Mouse (Mus musculus) embryonic facial prominence, embryonic 11.5 days (tissue): ENCODE results near the gene Smarca1. TPM values are rescaled to one million over a fixed set of nuclear protein-coding genes. Genes with fewer than 3 reads are reported as not detected.

Source experiments
- ATAC-seq: fragments of 200-750 bp; cut with Nextera tagmentation; replicated peaks from 2 replicates; pipeline ENCODE4 v1.8.0; 2017; ENCODE audit warnings: low read depth; ENCODE audit not compliant: insufficient number of reproducible peaks, low FRiP score, low TSS enrichment
- DNase-seq: peaks from one replicate; pipeline ENCODE4 v3.0.0-alpha.2; 2015; ENCODE audit warnings: low spot score
- H3K27ac ChIP-seq: fragments of 300-500 bp; sonication (generic); replicated peaks from 2 replicates; pipeline ENCODE4 v1.5.1; 2014; ENCODE audit warnings: mild to moderate bottlenecking, low read depth, low read length, control low read depth
- H3K27me3 ChIP-seq: fragments of 300-500 bp; sonication (generic); 2 replicates; pipeline ENCODE4 v1.6.1; 2014; ENCODE audit warnings: mild to moderate bottlenecking, low read length, moderate library complexity, mixed read lengths; ENCODE audit not compliant: control insufficient read depth, insufficient read depth
- H3K36me3 ChIP-seq: fragments of 300-500 bp; sonication (generic); replicated peaks from 2 replicates; pipeline ENCODE4 v1.6.1; 2014; ENCODE audit warnings: low read depth, mild to moderate bottlenecking, low read length, moderate library complexity, mixed read lengths; ENCODE audit not compliant: control insufficient read depth, insufficient read depth
- H3K4me1 ChIP-seq: fragments of 300-500 bp; sonication (generic); 2 replicates; pipeline ENCODE4 v1.6.1; 2014; ENCODE audit warnings: low read length, mixed read lengths; ENCODE audit not compliant: control insufficient read depth, insufficient read depth
- H3K4me2 ChIP-seq: fragments of 300-500 bp; sonication (generic); 2 replicates; pipeline ENCODE4 v1.6.1; 2014; ENCODE audit warnings: low read depth, mild to moderate bottlenecking, control low read depth, low read length, moderate library complexity
- H3K4me3 ChIP-seq: fragments of 300-500 bp; sonication (generic); 2 replicates; pipeline ENCODE4 v1.5.1; 2014; ENCODE audit warnings: low read depth, low read length, control low read depth
- H3K9ac ChIP-seq: fragments of 300-500 bp; sonication (generic); replicated peaks from 2 replicates; pipeline ENCODE4 v1.6.1; 2014; ENCODE audit warnings: mild to moderate bottlenecking, control low read depth, low read length
- H3K9me3 ChIP-seq: fragments of 300-500 bp; sonication (generic); replicated peaks from 2 replicates; pipeline ENCODE4 v1.6.1; 2016; ENCODE audit warnings: mild to moderate bottlenecking, low read length, inconsistent platforms, mixed read lengths; ENCODE audit not compliant: control insufficient read depth
- WGBS: fragments of 180-500 bp; shearing (Covaris S2); extraction: QIAGEN DNeasy Blood & Tissue Kit; methylation state at CpG from one replicate; pipeline ENCODE4 v1.1.7; 2014; 5-methylcytosine and 5-hydroxymethylcytosine counted together
- polyA plus RNA-seq: library from polyadenylated mRNA; unstranded; fragments of >200 nt; fragmentation: Nextera tagmentation; extraction: Ambion mirVana; gene quantifications from 2 replicates; pipeline ENCODE4 v1.2.1, GENCODE M21; 2014

Gene Smarca1
- polyA plus RNA-seq, 1 experiment from 2014 or later: 35.8 TPM

DNA sequence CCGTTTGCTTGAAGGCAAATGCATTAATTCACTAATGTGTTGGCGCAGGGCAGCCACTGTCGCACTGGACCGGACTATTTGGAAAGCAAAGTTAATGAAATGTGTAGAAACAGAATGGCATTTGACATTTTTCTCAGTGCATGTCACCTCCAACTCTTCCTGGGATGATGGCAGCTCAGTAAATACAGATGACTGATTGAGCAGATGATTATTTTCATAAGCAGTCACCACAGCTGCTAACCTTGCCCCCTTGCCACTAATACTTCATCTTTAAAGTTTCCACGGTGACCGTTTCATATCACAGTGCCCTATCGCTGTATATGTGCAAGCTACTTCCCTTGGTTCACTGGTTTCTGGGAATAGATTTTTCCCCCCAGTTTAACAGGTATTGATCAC, 20.8 kb upstream of the Smarca1 start:
- no peak overlapping the region for H3K4me2 ChIP-seq
- H3K27me3 ChIP-seq: no peaks in the 10 kb centered on the region
- no peak overlapping the region for H3K9ac ChIP-seq
- no peak overlapping the region for H3K4me3 ChIP-seq
- WGBS: 82% methylated on average over 7 of the region's 7 CpGs
- no peak for DNase-seq
- no peak overlapping the region for H3K27ac ChIP-seq
- H3K9me3 ChIP-seq: no peaks in the 10 kb centered on the region
- H3K36me3 ChIP-seq: no peaks in the 10 kb centered on the region
- no peak for ATAC-seq
- no peaks in the 10 kb centered on the region for H3K4me1 ChIP-seq

DNA sequence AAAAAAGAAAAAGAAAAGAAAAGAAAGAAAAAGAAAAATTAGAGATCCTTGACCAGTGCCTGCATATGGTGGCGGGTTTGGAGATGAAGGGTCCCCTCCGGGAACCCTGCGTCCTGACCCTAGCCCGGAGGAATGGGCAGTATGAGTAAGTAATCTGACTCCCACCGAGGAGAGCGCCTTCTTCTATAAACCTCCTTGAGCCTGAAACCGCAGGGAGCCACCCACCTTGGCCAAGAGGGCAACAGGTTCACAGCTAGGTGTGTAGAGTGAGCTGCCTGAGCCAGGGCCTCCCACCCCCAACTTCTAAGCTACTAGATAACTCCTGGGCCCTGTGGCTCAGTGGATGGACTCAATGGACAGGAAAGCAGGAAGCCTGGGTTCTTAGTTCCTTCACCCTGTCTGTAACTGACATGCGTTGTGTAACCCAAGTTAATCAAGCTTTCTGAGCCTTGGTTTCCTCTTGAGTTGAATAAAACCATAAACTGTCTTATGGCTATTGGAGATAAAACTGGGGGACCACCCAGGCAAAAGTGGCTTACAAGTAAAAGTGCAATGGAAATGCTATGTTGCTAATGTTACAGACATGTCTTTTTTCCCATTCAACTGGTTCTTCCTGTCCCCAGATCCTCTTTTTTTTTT, 20.2 kb upstream of the Smarca1 start:
- Histone ChIP-seq H3K9ac (no peak overlapping the region; the same call in 1 of the 2 replicates), H3K4me1 (no peaks in the 10 kb centered on the region), H3K27ac (no peak overlapping the region), H3K4me2 (peak overlapping the region; percentile 58), H3K36me3 (no peaks in the 10 kb centered on the region), H3K4me3 (peak overlapping the region; percentile 56), H3K27me3 (no peaks in the 10 kb centered on the region), H3K9me3 (no peaks in the 10 kb centered on the region)
- 23% methylated on average over 8 of the region's 8 CpGs for WGBS
- ATAC-seq (no peak), DNase-seq (peak; percentile 4)

DNA sequence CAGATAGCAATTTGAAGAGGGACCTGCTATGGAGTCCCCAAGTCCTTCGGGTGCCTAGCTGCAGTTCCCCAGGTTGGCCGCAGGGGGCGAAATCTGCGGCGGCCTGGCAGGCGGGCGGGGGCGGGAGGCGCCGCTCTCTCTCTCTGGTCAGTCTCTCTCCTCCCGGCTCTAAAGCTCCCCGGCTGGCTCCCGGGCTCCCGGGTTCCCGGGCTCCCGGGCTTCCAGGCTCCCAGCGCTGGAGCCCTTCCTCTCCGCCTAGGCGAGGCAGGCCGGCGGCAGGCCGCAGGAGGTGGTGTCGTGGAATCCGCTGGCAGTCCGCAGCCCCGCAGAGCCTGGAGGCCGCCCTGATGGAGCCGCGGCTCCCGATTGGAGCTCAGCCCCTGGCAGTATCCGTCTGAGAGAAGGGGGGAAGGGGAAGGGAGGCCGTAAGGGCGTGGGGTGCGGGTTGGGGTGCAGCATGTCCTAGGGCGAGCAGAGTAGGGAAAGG, 19.6 kb upstream of the Smarca1 start, which contains the start of gene Ocrl:
Ocrl (plus strand) TSS at position 82 of the 487 bp plus-strand sequence.
- peak; percentile 94 for ATAC-seq
- Histone ChIP-seq H3K4me2 (peak within 1 kb of the TSS; percentile 58), H3K27ac (no peak within 1 kb of the TSS), H3K36me3 (no peaks in the 10 kb centered on the region), H3K27me3 (no peaks in the 10 kb centered on the region), H3K4me3 (peak within 1 kb of the TSS; percentile 56), H3K9ac (peak within 1 kb of the TSS; percentile 81), H3K9me3 (no peaks in the 10 kb centered on the region), H3K4me1 (no peaks in the 10 kb centered on the region)
- 12% methylated on average over 26 of the region's 35 CpGs for WGBS
- DNase-seq: peak; percentile 71

DNA sequence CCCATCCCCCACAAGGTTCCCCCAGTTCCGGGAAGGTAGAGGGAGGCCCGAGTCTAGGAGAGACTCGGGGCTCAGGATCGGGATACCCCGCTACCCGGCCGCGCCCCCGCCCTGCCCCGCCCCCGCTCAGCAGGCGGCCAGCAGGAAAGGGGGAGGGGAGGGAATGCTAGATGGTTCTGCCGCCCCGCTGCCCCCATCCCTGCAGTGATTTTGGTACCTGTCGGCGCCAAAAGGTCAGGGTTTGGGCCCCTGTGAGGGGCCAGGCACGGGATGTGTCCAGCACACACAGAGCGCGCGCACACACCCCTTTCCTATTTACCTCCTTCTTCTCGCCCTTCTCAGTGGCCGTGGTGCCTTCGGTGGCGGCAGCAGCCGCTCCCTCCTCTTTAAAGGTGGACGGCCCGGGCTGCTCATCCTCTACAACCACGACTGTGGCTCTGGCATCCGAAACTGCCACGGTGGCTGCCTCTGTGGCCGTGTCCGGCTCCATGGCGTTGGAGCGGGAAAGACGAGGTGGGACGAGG, 805 bp downstream of the Smarca1 start:
- Histone ChIP-seq H3K4me3 (peak overlapping the region; percentile 57), H3K9me3 (no peaks in the 10 kb centered on the region), H3K27ac (0 out of 2 replicates have a peak overlapping the region, but pooled peaks have one; percentile 20), H3K27me3 (no peaks in the 10 kb centered on the region), H3K36me3 (no peaks in the 10 kb centered on the region), H3K4me1 (no peaks in the 10 kb centered on the region), H3K9ac (peak overlapping the region; percentile 68), H3K4me2 (peak overlapping the region; percentile 57)
- WGBS: 21% methylated on average over 34 of the region's 36 CpGs
- ATAC-seq (peak; percentile 80), DNase-seq (peak; percentile 30)

DNA sequence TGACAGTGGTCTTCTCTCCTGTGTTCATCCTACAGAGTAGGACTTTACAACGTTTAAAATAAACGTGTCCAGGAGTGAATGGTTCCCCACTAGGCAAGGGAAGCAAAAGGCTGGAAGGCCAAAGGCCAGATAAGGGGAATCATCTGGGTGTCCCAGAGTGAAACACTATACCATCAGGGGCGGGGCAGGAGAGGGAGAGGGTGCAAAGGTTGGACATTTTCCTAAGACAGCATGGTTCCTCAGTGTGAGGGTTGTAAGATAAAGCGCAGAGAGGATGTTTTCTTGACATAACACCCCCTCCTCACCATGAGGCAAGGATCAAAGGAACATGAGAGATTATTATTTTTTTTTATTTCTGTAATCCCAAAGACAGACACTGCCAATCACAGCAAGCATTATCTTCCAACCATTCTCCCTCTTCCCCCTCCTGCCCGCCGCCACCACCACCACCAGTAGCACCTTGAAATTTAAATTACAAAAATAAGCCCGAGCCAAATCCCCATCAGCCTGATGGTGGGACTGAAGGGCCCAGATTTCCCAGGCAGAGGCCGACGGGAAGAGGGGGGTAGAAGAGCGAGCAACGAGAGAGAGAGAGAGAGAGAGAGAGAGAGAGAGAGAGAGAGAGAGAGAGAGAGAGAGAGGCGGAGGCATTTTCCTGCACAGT, 1.4 kb downstream of the Smarca1 start:
- peak overlapping the region; percentile 68 for H3K9ac ChIP-seq
- no peaks in the 10 kb centered on the region for H3K36me3 ChIP-seq
- H3K27me3 ChIP-seq: no peaks in the 10 kb centered on the region
- no peaks in the 10 kb centered on the region for H3K9me3 ChIP-seq
- 13% methylated on average over 10 of the region's 12 CpGs for WGBS
- no peak overlapping the region for H3K27ac ChIP-seq
- H3K4me1 ChIP-seq: no peaks in the 10 kb centered on the region
- peak overlapping the region; percentile 57 for H3K4me2 ChIP-seq
- ATAC-seq (no peak), DNase-seq (peak; percentile 0)
- H3K4me3 ChIP-seq: peak overlapping the region; percentile 57

DNA sequence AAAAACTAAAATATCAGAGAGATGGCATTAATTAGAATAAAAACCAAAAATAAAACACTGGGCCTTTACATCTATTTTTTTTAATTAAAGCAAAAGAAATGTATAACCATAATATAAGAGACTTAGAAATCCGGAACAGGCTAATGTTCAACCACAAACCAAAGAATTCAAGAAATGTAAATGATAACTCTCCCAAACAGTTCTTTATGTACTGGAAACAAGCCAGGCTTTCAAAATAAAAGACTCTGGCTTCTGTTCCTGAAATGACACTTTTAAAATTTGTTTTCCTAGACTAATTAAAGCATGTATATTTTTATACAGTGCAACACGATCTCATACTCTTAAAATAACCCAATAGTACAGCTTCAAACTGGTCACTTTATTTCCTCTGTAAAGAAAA, 5.4 kb downstream of the Smarca1 start:
- WGBS: 82% methylated on average over 2 of the region's 2 CpGs
- no peaks in the 10 kb centered on the region for H3K4me1 ChIP-seq
- no peak for DNase-seq
- no peak overlapping the region for H3K27ac ChIP-seq
- H3K36me3 ChIP-seq: no peaks in the 10 kb centered on the region
- ATAC-seq: no peak
- no peak overlapping the region for H3K4me2 ChIP-seq
- no peak overlapping the region for H3K4me3 ChIP-seq
- H3K27me3 ChIP-seq: no peaks in the 10 kb centered on the region
- no peaks in the 10 kb centered on the region for H3K9me3 ChIP-seq
- no peak overlapping the region for H3K9ac ChIP-seq

DNA sequence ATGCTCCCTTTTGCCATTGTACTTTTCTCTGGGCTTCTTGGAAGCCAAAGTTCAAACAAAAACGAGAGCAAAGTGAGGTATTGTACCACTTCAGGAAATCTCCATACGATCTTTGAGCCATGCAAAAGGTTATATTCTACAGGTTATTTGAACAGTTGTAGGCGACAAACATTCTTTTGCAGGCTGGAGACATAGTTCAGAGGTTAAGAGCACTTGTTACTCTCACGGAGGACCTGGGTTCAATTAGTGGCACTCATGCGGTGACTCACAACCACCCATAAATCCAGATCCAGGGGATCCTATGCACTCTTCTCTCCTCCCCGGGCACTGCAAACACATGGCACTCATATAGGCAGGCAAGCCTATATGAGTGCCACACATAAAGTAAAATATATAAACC, 10.0 kb downstream of the Smarca1 start:
- DNase-seq (no peak), ATAC-seq (no peak)
- no peak overlapping the region for H3K27ac ChIP-seq
- H3K27me3 ChIP-seq: no peaks in the 10 kb centered on the region
- no peak overlapping the region for H3K9ac ChIP-seq
- H3K36me3 ChIP-seq: no peaks in the 10 kb centered on the region
- no peaks in the 10 kb centered on the region for H3K4me1 ChIP-seq
- H3K9me3 ChIP-seq: no peaks in the 10 kb centered on the region
- no peak overlapping the region for H3K4me2 ChIP-seq
- 75% methylated on average over 6 of the region's 6 CpGs for WGBS
- H3K4me3 ChIP-seq: no peak overlapping the region

DNA sequence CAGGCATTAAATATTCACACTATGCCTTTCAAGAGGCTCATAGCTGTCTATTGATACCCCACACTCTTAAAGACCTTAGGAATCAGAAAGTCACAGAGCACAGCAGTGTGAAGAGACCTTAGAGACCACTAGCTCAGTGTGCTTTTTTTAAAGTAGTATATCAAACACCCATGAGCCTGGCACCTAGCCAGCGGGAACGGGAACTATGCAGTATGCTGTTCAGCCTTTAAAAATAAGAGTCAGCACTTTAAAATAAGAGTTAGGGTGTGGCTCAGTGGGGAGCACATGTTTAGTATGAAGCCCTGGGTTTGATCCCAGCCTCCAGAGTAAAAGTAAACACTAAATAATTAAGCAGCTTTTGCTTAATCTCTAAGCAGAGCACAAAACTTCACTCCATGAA, 12.7 kb downstream of the Smarca1 start:
- Histone ChIP-seq H3K9ac (no peak overlapping the region), H3K4me3 (no peak overlapping the region), H3K4me1 (no peaks in the 10 kb centered on the region), H3K9me3 (no peaks in the 10 kb centered on the region), H3K27me3 (no peaks in the 10 kb centered on the region), H3K4me2 (no peak overlapping the region), H3K27ac (no peak overlapping the region), H3K36me3 (no peaks in the 10 kb centered on the region)
- 75% methylated on average over 2 of the region's 2 CpGs for WGBS
- ATAC-seq: no peak
- no peak for DNase-seq
